Mouse (Mus musculus): Measurements from ENCODE around the gene Fads2. TPM values are rescaled to one million over a fixed set of nuclear protein-coding genes. Genes with fewer than 3 reads are reported as not detected.
"Not testable (repeated sequence)": the region's sequence is repeated elsewhere in the genome, so short reads cannot be mapped to it uniquely, and the experiment has no call there.

The Fads2 gene
- polyA plus RNA-seq, 1 experiment: 91.5 TPM

GRCm38 (mm10) chr19:10134692-10135091 lies 33.1 kb upstream of the Fads2 start:
- Histone ChIP-seq H3K27me3 (ENCODE audit: control insufficient read depth, insufficient read depth, low read length) (no peaks in the 10 kb centered on the region), H3K4me3 (ENCODE audit: control insufficient read depth, low read depth, low read length) (no peak overlapping the region), H3K27ac (ENCODE audit: control insufficient read depth, insufficient read depth, low read depth, low read length) (no peak overlapping the region; the same call in 1 of the 2 replicates), H3K36me3 (ENCODE audit: control insufficient read depth, insufficient read depth, low read length) (no peaks in the 10 kb centered on the region), H3K4me1 (ENCODE audit: control insufficient read depth, insufficient read depth, low read length) (no peaks in the 10 kb centered on the region)
- TF ChIP-seq POLR2A (IDR thresholded peaks at IDR 0.05; ENCODE audit: control insufficient read depth, low read depth, low read length) (no peak), CTCF (IDR thresholded peaks at IDR 0.05; ENCODE audit: control insufficient read depth, insufficient read depth, insufficient replicate concordance, low read depth, low read length) (no peak)

- H3K4me3 ChIP-seq (ENCODE audit: control insufficient read depth, low read depth, low read length); H3K27ac ChIP-seq (ENCODE audit: control insufficient read depth, insufficient read depth, low read depth, low read length); H3K4me1 ChIP-seq (ENCODE audit: control insufficient read depth, insufficient read depth, low read length); H3K36me3 ChIP-seq (ENCODE audit: control insufficient read depth, insufficient read depth, low read length); H3K27me3 ChIP-seq (ENCODE audit: control insufficient read depth, insufficient read depth, low read length): not testable (repeated sequence)
Measured at GRCm38 (mm10) chr19:10129547-10129946, 28.0 kb upstream of the Fads2 start.

- Histone ChIP-seq H3K36me3 (ENCODE audit: control insufficient read depth, insufficient read depth, low read length) (no peaks in the 10 kb centered on the region), H3K4me1 (ENCODE audit: control insufficient read depth, insufficient read depth, low read length) (no peaks in the 10 kb centered on the region), H3K27me3 (ENCODE audit: control insufficient read depth, insufficient read depth, low read length) (no peaks in the 10 kb centered on the region), H3K4me3 (ENCODE audit: control insufficient read depth, low read depth, low read length) (no peak overlapping the region), H3K27ac (ENCODE audit: control insufficient read depth, insufficient read depth, low read depth, low read length) (no peak overlapping the region)
- TF ChIP-seq POLR2A (IDR thresholded peaks at IDR 0.05; ENCODE audit: control insufficient read depth, low read depth, low read length) (no peak), CTCF (IDR thresholded peaks at IDR 0.05; ENCODE audit: control insufficient read depth, insufficient read depth, insufficient replicate concordance, low read depth, low read length) (no peak)
Measured at GRCm38 (mm10) chr19:10126479-10127250, 25.1 kb upstream of the Fads2 start.

- H3K36me3 ChIP-seq (ENCODE audit: control insufficient read depth, insufficient read depth, low read length): no peaks in the 10 kb centered on the region
- no peak for TF ChIP-seq CTCF (IDR thresholded peaks at IDR 0.05; ENCODE audit: control insufficient read depth, insufficient read depth, insufficient replicate concordance, low read depth, low read length)
- TF ChIP-seq POLR2A (IDR thresholded peaks at IDR 0.05; ENCODE audit: control insufficient read depth, low read depth, low read length): no peak
Measured at GRCm38 (mm10) chr19:10123892-10124634, 22.5 kb upstream of the Fads2 start.

GRCm38 (mm10) chr19:10122021-10122631 lies 20.6 kb upstream of the Fads2 start:
- no peaks in the 10 kb centered on the region for H3K27me3 ChIP-seq (ENCODE audit: control insufficient read depth, insufficient read depth, low read length)
- no peak overlapping the region for H3K27ac ChIP-seq (ENCODE audit: control insufficient read depth, insufficient read depth, low read depth, low read length)
- H3K4me1 ChIP-seq (ENCODE audit: control insufficient read depth, insufficient read depth, low read length): no peaks in the 10 kb centered on the region
- no peak overlapping the region for H3K4me3 ChIP-seq (ENCODE audit: control insufficient read depth, low read depth, low read length)
- TF ChIP-seq POLR2A (IDR thresholded peaks at IDR 0.05; ENCODE audit: control insufficient read depth, low read depth, low read length): no peak
- TF ChIP-seq CTCF (IDR thresholded peaks at IDR 0.05; ENCODE audit: control insufficient read depth, insufficient read depth, insufficient replicate concordance, low read depth, low read length): no peak
- no peaks in the 10 kb centered on the region for H3K36me3 ChIP-seq (ENCODE audit: control insufficient read depth, insufficient read depth, low read length)

More at GRCm38 (mm10) chr19:10123892-10124634, 22.5 kb upstream of the Fads2 start:
- Histone ChIP-seq H3K4me1 (ENCODE audit: control insufficient read depth, insufficient read depth, low read length) (no peaks in the 10 kb centered on the region), H3K27me3 (ENCODE audit: control insufficient read depth, insufficient read depth, low read length) (no peaks in the 10 kb centered on the region), H3K4me3 (ENCODE audit: control insufficient read depth, low read depth, low read length) (no peak overlapping the region), H3K27ac (ENCODE audit: control insufficient read depth, insufficient read depth, low read depth, low read length) (no peak overlapping the region)

- Histone ChIP-seq H3K4me1 (ENCODE audit: control insufficient read depth, insufficient read depth, low read length) (no peaks in the 10 kb centered on the region), H3K27ac (ENCODE audit: control insufficient read depth, insufficient read depth, low read depth, low read length) (no peak overlapping the region; the same call in 1 of the 2 replicates), H3K27me3 (ENCODE audit: control insufficient read depth, insufficient read depth, low read length) (no peaks in the 10 kb centered on the region), H3K4me3 (ENCODE audit: control insufficient read depth, low read depth, low read length) (no peak overlapping the region), H3K36me3 (ENCODE audit: control insufficient read depth, insufficient read depth, low read length) (no peaks in the 10 kb centered on the region)
- TF ChIP-seq POLR2A (IDR thresholded peaks at IDR 0.05; ENCODE audit: control insufficient read depth, low read depth, low read length) (no peak), CTCF (IDR thresholded peaks at IDR 0.05; ENCODE audit: control insufficient read depth, insufficient read depth, insufficient replicate concordance, low read depth, low read length) (no peak)
Measured at GRCm38 (mm10) chr19:10116641-10117040, 15.1 kb upstream of the Fads2 start.

Measured in testis, adult 2 months (tissue).